Mouse (Mus musculus): ENCODE measurements at regions not wholly inside any gene's neighbourhood (a gene's known extent, or its start where the extent isn't known, plus 50 kb on each side); places are given as distances from the start of the nearest gene placed in this dataset.

GRCm38 (mm10) chr11:6785471-6785870, 52.0 kb downstream of the Gm11983 start:
- DNase-seq (ENCODE audit: low read depth, low spot score), result no peak

GRCm38 (mm10) chr11:6782826-6783225, 54.6 kb downstream of the Gm11983 start:
- DNase-seq (ENCODE audit: low read depth, low spot score), result no peak

DNA sequence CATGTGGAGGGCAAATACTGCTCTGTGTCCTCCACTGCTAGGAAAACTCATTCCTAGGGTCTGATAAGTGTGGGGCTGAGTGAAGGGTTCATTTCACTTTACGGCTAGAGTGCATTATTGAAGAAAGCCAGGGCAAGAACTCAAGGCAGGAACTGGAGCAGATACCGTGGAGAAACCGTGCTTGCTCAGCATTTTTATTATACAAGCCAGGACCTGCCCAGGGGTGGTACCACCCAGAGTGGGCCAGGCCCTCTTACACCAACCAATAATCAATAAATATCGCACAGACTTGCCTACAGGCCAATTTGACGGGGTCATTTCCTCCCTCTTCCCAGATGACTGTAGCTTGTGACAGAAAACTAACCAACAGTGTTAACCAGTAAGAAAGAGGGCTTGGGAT, 57.7 kb downstream of the Gm11983 start:
- DNase-seq (ENCODE audit: low read depth, low spot score), result no peak

- DNase-seq (ENCODE audit: low read depth, low spot score), result no peak
These were observed 58.7 kb downstream of the Gm11983 start for GRCm38 (mm10) chr11:6778596-6779360.

DNA sequence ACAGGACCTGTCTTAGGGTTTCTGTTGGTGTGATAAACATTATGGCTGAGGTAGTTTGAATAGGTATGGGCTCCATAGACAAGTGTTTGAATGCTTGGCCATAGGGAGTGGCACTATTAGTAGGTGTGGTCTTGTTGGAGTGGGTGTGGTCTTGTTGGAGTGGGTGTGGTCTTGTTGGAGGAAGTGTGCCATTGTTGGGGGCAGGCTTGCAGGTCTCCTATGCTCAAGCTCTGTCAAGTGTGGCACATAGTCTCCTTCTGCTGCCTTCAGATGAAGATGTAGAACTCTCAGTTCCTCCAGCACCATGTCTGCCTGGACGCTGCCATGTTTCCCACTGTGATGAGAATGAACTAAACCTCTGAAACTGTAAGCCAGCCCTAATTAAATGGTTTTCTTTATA, 59.9 kb downstream of the Gm11983 start:
- no peak for DNase-seq (ENCODE audit: low read depth, low spot score)

DNA sequence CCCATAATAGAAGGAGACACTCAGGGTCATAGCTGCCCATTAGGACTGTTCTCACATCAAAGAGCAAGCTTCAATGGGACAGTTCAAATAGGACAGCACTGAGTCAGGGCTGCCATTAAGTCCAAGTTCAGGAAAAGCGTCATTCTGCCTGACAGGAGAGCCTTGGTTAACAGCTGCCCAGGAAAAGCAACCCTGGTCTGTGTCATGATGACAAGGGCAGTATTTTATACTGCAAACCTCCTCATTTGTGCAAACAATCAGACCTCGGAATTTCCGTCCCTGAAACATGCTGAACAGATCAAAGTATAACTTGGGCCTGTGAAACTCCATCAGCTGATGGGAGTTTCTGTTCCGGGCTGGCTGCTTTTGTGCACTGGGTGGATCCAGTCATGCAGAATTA, 62.8 kb downstream of the Gm11983 start:
- DNase-seq (ENCODE audit: low read depth, low spot score), result no peak

DNA sequence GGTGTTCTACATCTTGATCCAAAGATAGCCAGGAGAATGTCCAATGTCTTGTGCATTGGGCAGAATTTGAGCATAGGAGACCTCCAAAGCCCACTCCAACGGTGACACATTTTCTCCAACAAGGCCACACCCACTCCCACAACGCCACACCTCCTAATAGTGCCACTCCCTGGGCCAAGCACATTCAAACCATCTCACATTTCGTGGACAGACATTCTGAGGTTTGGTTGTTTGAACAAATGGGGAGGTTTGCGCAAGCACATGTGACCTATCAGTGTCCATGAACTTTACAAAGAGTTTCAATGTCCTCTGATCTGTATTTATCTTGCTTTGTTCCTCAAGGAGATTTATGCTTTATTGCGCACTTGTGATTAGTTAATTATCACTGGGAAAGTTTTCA, 63.5 kb downstream of the Gm11983 start:
- DNase-seq (ENCODE audit: low read depth, low spot score), result no peak

- no peak for DNase-seq (ENCODE audit: low read depth, low spot score)
These were observed 64.1 kb downstream of the Gm11983 start for GRCm38 (mm10) chr11:6773364-6773763.

DNA sequence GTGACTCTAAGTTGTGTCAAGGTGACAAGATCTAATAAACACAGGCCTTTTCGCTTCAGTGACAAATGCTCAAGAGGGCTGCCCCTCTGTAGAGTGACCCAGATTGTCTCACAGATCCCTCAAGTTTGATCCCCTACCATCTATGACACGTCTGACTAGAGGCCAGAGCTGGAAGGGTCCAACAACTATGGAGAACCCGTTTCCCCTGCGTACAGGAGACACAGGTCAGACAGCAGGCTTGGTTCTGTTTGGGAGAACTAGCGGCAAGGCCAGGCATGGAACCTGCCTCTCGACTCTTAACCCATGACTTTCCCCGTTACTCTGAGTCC, 68.1 kb downstream of the Gm11983 start:
- no peak for DNase-seq (ENCODE audit: low read depth, low spot score)

DNA sequence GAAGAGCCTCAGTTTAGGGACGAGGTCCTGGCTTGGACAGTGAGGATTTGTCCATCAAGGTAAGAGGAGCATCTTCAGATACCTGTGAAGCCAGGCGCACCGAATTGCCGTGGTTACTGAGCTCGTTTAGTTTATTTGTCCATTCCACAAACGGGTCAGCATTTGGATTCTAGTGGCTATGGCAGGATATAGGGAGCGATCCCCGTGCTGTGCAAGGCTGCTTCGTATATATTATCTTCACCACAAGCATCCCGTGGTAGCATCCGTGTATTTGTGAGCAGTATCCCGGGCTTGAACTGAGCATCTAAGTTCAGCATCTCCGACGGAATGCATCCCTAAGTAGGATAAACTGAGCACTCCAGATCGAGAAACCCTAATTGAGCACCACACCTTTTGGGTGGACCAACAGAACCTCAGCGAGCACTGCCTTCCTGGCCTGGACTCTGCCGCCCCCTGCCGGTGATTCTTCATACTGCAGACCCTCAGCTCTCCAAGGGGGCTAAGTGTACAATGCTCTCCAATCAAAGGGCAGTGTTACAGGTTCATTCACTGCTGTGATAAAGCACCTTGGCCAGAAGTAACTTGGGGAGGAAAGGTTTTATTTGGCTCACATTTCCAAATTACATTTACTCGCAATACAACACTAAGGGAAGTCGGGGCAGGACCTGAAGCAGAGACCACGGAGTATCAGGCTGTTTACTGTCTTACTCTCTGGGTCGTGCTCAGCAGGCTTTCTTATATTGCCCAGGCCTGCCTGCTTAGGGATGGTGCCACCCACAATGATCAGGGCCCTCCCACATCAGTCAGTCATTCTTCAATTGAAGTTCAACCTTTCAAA, 68.6 kb downstream of the Gm11983 start:
- peak; percentile 87 for DNase-seq (ENCODE audit: low read depth, low spot score)

- DNase-seq (ENCODE audit: low read depth, low spot score), result no peak
These were observed 70.7 kb downstream of the Gm11983 start for GRCm38 (mm10) chr11:6766725-6767124.

DNA sequence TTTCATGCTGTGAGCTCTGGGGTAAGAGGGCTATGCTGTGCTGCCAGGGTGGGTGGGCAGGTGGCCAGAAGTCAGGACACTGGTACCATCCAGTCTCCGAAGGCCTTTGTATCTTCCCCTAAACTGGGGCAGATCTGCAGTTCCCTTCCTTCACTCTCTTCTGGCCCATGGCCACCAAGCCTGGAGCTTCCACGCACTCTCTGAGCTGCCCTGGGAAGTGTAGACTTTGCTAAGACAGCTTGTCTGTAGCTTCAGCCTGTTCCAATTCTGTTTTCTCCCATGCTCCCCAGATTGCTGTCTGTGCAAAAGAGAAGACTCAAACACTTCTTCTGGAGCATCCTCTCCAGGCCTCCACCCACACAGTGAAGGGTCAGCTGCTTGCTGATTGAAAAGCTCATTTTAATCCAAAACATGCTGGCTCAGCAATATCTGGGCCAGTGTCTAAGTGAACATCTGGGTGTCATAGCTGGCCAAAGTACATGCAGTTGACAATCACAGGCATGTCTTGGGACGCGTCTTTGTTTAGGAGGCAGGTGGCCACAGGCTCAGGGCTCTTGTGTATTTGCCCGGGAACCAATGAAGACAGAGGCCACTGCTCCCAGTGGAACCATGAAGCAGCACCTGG, 72.0 kb downstream of the Gm11983 start:
- no peak for DNase-seq (ENCODE audit: low read depth, low spot score)

DNA sequence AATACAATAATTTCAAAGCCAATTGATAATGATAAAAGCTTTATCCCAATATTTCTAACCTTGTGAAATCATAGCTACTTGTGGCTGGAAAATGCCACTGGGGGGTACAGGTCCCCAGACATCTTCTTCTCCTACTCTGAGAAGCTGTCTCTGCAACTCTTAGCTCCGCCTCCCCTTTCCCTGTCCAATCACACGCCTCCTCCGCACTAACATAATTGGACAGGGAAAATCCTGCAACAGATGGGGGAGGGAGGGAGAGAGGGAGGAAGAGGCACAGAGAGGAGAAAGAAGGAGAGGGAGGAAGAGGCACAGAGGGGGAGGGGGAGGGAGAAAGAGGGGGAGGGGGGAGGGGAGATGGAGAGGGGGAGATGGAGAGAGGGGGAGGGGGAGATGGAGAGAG, 73.3 kb downstream of the Gm11983 start:
- no peak for DNase-seq (ENCODE audit: low read depth, low spot score)

DNA sequence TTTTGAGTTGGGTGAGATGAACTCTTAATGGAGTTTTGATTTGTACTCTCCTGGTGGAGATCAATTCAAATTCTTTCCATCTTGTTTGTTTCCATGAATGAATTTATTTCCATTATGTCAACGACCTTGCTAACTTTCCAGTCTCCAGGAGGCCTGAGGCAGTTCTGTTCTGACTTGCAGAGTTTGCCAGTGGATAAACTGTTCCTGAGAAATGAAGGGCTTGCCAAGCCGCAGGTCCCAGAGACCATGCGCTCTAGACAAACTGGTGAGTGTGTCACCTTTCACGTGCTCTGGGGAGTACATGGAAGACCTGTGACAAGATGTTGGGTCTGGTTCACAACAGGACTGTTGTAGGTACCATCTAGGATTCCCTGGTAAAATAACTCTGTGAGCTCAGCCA, 74.5 kb downstream of the Gm11983 start:
- DNase-seq (ENCODE audit: low read depth, low spot score), result no peak

DNA sequence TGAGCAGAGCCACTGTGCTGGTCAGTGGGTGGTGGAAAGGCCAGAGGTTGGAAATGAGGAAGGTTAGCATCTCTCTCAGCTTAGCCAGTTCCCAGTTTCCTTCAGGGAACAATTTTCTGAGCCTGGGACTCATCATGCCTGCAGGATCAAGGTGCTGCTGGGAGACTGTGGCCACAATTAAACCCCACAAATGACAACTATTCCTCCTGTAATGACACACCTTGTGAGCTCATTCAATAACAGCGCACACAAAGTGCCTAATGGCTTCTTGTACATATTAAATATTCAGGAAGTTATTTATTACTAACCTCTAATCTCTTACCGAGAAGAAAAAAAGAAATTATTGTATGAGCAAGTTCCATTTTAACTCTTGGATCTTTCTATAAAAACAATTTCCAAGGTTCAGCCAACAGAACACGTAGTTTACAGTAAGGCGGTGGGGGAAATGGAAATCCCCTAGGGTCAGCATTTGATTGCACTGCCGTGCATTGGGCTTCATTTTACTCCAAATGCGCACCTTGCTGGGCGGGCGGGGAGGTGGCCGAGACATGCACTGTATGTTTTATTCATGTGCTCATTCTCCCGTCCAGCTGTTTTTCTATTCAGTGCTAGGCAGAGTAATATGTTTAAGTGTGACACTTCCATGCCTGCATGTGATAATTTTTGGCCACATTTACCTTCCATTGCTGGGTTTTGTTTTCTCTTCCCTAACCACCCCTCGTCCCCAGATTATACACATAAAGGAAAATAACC, 75.4 kb downstream of the Gm11983 start:
- no peak for DNase-seq (ENCODE audit: low read depth, low spot score)

GRCm38 (mm10) chr11:6759578-6759977, 77.9 kb downstream of the Gm11983 start:
- DNase-seq (ENCODE audit: low read depth, low spot score), result no peak

- no peak for DNase-seq (ENCODE audit: low read depth, low spot score)
These were observed 81.1 kb downstream of the Ramp3 start for GRCm38 (mm10) chr11:6739439-6739838.

DNA sequence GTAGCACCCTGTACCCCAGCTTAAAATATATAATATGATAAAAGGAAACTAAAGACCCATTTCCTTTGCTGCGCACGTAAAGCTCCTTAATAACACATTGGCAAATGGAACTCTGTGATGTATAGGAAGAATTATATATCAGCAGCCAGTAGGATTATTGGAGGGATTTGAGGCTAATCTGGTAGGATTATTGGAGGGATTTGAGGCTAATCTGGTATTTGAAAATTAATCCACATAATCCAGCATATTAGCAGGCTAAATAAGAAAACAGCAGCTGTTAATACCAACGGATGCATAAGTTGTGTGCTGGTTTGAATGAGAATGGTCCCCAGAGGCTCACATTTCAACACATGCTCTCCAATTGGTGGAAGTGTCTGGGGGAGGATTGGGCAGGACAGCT, 80.3 kb downstream of the Ramp3 start:
- no peak for DNase-seq (ENCODE audit: low read depth, low spot score)

- no peak for DNase-seq (ENCODE audit: low read depth, low spot score)
These were observed 79.8 kb downstream of the Ramp3 start for GRCm38 (mm10) chr11:6738163-6738562.

DNA sequence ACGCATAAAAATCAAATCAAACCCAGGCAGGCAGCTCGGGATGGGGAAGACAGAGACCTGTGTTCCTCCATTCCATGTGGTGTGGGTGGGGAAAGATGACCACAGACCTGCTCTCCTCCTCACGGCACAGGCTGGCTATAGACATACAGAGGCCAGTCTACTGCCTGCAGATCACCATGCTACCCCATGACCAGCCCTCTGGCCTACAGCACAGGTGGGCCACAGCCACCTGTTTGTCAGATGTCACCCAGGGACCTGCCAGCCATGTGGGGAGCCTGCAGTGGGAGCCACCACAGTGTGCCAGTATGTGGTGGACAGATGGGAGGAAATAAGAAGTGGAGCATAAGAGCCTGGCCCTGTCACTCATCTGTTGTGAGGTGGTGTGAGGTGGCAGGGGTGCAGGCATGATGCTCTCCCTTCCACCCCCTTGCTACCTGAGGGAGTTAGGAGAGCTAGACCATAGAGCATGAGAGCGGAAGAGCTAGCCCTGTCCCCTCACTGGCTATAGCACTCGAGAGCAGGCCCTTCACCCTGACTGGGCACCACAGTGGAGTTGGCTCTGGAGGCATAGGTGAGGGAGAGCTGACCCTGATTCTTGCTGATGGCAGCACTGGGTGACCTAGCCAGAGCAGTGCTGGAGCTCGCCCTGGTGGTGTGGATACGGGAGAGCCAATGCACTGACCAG, 76.6 kb downstream of the Ramp3 start:
- no peak for DNase-seq (ENCODE audit: low read depth, low spot score)

- no peak for DNase-seq (ENCODE audit: low read depth, low spot score)
These were observed 73.2 kb downstream of the Ramp3 start for GRCm38 (mm10) chr11:6731505-6731904.

Data from CD4-positive, CD25-positive, alpha-beta regulatory T cell, adult 2 months (primary cell).